Comparison of ENCODE assay signal across 24 mouse cellular contexts in genomic region chr4:35934056-35934661, GRCm38 (mm10).
A peak's percentile ranks its signal among the peaks of the same experiment; 100 is the strongest.
DNase-seq lines count a peak whose midpoint lies in the region; ATAC-seq lines count a peak whose summit lies in the region.
"Had no signal": no experiment of that assay in that cellular context is flagged by ENCODE, and none has a peak within 500 bp of the region (broad histone marks: within the 10 kb centered on the region; RNA-seq: fewer than 3 reads in every experiment).

No protein-coding gene starts in this region.

- DNase-seq in hindbrain, embryonic 14.5 days (ENCODE audit: low spot score) = no peak
- DNase-seq in right cerebral cortex, adult 18-20 months = peak; percentile 3
- no peak for DNase-seq in right cerebral cortex, postnatal 25 days
- peak; percentile 10 for DNase-seq in embryo, embryonic 11 days
- DNase-seq in urinary bladder, postnatal 25 days (ENCODE audit: low spot score) = no peak
- no peak for DNase-seq in adrenal gland, adult 8-10 months
- DNase-seq: adrenal gland, postnatal 14 days; cerebellum, adult 11-12 months; cerebellum, postnatal 36 days; gastrocnemius, postnatal 36 days; kidney, adult 8-10 months; kidney, postnatal 25 days; lung, adult 2 months; right cerebral cortex, postnatal 14 days; thymus, adult 18-20 months; thymus, postnatal 4 days had no signal

- peak; percentile 56; the same call in 1 of the 2 replicates for ATAC-seq in hindbrain, embryonic 12.5 days (ENCODE audit: low FRiP score)
- ATAC-seq in hindbrain, embryonic 14.5 days (ENCODE audit: low FRiP score) = no peak
- ATAC-seq: activated CD4-positive, CD25-positive, alpha-beta regulatory T cell, adult 4 months; liver, embryonic 12.5 days had no signal

- no peaks in the 10 kb centered on the region for H3K27me3 ChIP-seq in hindbrain, embryonic 12.5 days
- H3K27me3 ChIP-seq in hindbrain, embryonic 14.5 days (ENCODE audit: control insufficient read depth, insufficient read depth, low read length) = no peaks in the 10 kb centered on the region
- H3K27me3 ChIP-seq: embryonic facial prominence, embryonic 15.5 days; limb, embryonic 12.5 days; liver, embryonic 12.5 days; neural tube, embryonic 13.5 days had no signal

- H3K4me3 ChIP-seq in hindbrain, embryonic 12.5 days = no peak overlapping the region
- no peak overlapping the region for H3K4me3 ChIP-seq in hindbrain, embryonic 14.5 days (replicated peaks; ENCODE audit: low read length)
- H3K4me3 ChIP-seq: embryonic facial prominence, embryonic 15.5 days; hindbrain, embryonic 10.5 days; limb, embryonic 12.5 days; liver, embryonic 12.5 days; midbrain, embryonic 10.5 days; neural tube, embryonic 13.5 days had no signal

- WGBS in hindbrain, embryonic 12.5 days = 30% methylated on average over 4 of the region's 4 CpGs
- WGBS in hindbrain, embryonic 14.5 days = 16% methylated on average over 4 of the region's 4 CpGs

- H3K27ac ChIP-seq in hindbrain, embryonic 12.5 days = no peak overlapping the region
- H3K27ac ChIP-seq in hindbrain, embryonic 14.5 days = no peak overlapping the region
- H3K27ac ChIP-seq: embryonic facial prominence, embryonic 15.5 days; hindbrain, embryonic 10.5 days; limb, embryonic 12.5 days; liver, embryonic 12.5 days; midbrain, embryonic 10.5 days; neural tube, embryonic 13.5 days had no signal

- no peaks in the 10 kb centered on the region for H3K9me3 ChIP-seq in hindbrain, embryonic 12.5 days (replicated peaks)
- H3K9me3 ChIP-seq in hindbrain, embryonic 14.5 days (ENCODE audit: control insufficient read depth, low read length) = no peaks in the 10 kb centered on the region
- H3K9me3 ChIP-seq: embryonic facial prominence, embryonic 15.5 days; hindbrain, embryonic 10.5 days; limb, embryonic 12.5 days; liver, embryonic 12.5 days; midbrain, embryonic 10.5 days; neural tube, embryonic 13.5 days had no signal

- H3K4me2 ChIP-seq in hindbrain, embryonic 12.5 days (replicated peaks) = no peak overlapping the region
- H3K4me2 ChIP-seq in hindbrain, embryonic 14.5 days (replicated peaks) = no peak overlapping the region
- H3K4me2 ChIP-seq: embryonic facial prominence, embryonic 15.5 days; limb, embryonic 12.5 days; liver, embryonic 12.5 days; neural tube, embryonic 13.5 days had no signal

- no peaks in the 10 kb centered on the region for H3K36me3 ChIP-seq in hindbrain, embryonic 12.5 days
- H3K36me3 ChIP-seq in hindbrain, embryonic 14.5 days (replicated peaks; ENCODE audit: control insufficient read depth, insufficient read depth) = no peaks in the 10 kb centered on the region
- H3K36me3 ChIP-seq: embryonic facial prominence, embryonic 15.5 days; hindbrain, embryonic 10.5 days; limb, embryonic 12.5 days; liver, embryonic 12.5 days; midbrain, embryonic 10.5 days; neural tube, embryonic 13.5 days had no signal

- no peaks in the 10 kb centered on the region for H3K4me1 ChIP-seq in hindbrain, embryonic 12.5 days
- no peaks in the 10 kb centered on the region for H3K4me1 ChIP-seq in hindbrain, embryonic 14.5 days (replicated peaks; ENCODE audit: control insufficient read depth, insufficient read depth, low read length)
- H3K4me1 ChIP-seq: embryonic facial prominence, embryonic 15.5 days; limb, embryonic 12.5 days; liver, embryonic 12.5 days; midbrain, embryonic 10.5 days; neural tube, embryonic 13.5 days had no signal

- no peak overlapping the region for H3K9ac ChIP-seq in hindbrain, embryonic 12.5 days
- no peak overlapping the region for H3K9ac ChIP-seq in hindbrain, embryonic 14.5 days
- H3K9ac ChIP-seq: embryonic facial prominence, embryonic 15.5 days; limb, embryonic 12.5 days; liver, embryonic 12.5 days; neural tube, embryonic 13.5 days had no signal

Comparison
In these comparisons a context has a peak if more than half of its experiments do, and no peak if none do; other contexts are left out.
1. DNase-seq: peak in right cerebral cortex, adult 18-20 months (single experiment) and embryo, embryonic 11 days (single experiment); none in hindbrain, embryonic 14.5 days (single experiment), right cerebral cortex, postnatal 25 days (single experiment), urinary bladder, postnatal 25 days (single experiment) and adrenal gland, adult 8-10 months (single experiment).